In the genomic region with DNA sequence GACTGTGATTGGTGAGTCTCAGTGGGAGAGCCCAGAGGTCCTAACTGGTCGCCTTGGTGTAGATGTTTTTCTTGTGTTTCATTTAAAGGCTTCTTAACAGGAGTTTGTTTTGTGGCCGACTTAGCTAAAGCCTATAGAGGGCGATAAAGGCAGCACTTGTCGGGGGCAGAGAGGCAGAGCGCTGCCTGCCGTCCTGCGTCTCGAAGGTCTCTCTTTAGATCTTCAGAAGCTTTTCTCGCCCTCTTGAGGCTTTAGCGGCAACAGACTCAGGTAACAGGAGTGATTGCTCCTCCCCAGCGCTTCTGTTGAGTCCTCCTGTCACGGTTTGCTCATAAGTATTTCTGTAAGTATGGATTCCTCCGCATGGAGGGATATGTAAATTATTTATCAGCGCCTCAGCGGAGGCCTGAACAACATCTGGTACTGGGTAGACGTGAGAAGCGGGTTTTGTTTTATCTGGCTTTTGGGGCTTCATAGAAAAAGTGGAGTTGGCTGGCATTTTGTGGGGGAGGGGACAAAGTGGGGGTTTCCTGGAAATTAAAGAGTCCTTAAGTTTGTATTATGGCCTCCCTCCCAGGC, we compare ENCODE assay signal across 8 mouse cellular contexts. TPM values are rescaled to one million over a fixed set of nuclear protein-coding genes. Genes with fewer than 3 reads are reported as not detected.
DNase-seq lines count a peak whose midpoint lies in the region; ATAC-seq and TF ChIP-seq lines count a peak whose summit lies in the region.

No protein-coding gene starts in this region.

- WGBS in kidney, embryonic 14.5 days: 25% methylated on average over 17 of the region's 17 CpGs
- WGBS in forebrain, postnatal 0 days: 18% methylated on average over 17 of the region's 17 CpGs
- WGBS in limb, embryonic 13.5 days: 10% methylated on average over 17 of the region's 17 CpGs
- 15% methylated on average over 17 of the region's 17 CpGs for WGBS in neural tube, embryonic 15.5 days

- ATAC-seq in kidney, embryonic 14.5 days (ENCODE audit: low FRiP score, low TSS enrichment): peak; percentile 82
- ATAC-seq in forebrain, postnatal 0 days: peak; percentile 73
- peak; percentile 1; the same call in 1 of the 2 replicates for ATAC-seq in limb, embryonic 13.5 days (ENCODE audit: low FRiP score, low read depth)
- peak; percentile 46 for ATAC-seq in neural tube, embryonic 15.5 days (ENCODE audit: low FRiP score)
- ATAC-seq in erythroblast, adult 5-6 weeks (replicated peaks; ENCODE audit: low FRiP score, poor library complexity, severe bottlenecking): no peak

- no peak overlapping the region for H3K4me3 ChIP-seq in kidney, embryonic 14.5 days (ENCODE audit: low read length)
- no peak overlapping the region for H3K4me3 ChIP-seq in forebrain, postnatal 0 days (ENCODE audit: low read depth, low read length)
- H3K4me3 ChIP-seq in limb, embryonic 13.5 days: no peak overlapping the region
- no peak overlapping the region for H3K4me3 ChIP-seq in neural tube, embryonic 15.5 days (replicated peaks)

- peak; percentile 71 for TF ChIP-seq CTCF in forebrain, postnatal 0 days (IDR thresholded peaks at IDR 0.05; ENCODE audit: low read depth)

- H3K9me3 ChIP-seq in kidney, embryonic 14.5 days (ENCODE audit: control insufficient read depth, low read length): no peaks in the 10 kb centered on the region
- H3K9me3 ChIP-seq in forebrain, postnatal 0 days (ENCODE audit: low read length): no peaks in the 10 kb centered on the region
- H3K9me3 ChIP-seq in limb, embryonic 13.5 days: no peaks in the 10 kb centered on the region
- no peaks in the 10 kb centered on the region for H3K9me3 ChIP-seq in neural tube, embryonic 15.5 days (replicated peaks)

- no peaks in the 10 kb centered on the region for H3K27me3 ChIP-seq in kidney, embryonic 14.5 days (ENCODE audit: control insufficient read depth, insufficient read depth, low read length)
- no peaks in the 10 kb centered on the region for H3K27me3 ChIP-seq in forebrain, postnatal 0 days (ENCODE audit: insufficient read depth, low read length)
- no peaks in the 10 kb centered on the region for H3K27me3 ChIP-seq in limb, embryonic 13.5 days
- no peaks in the 10 kb centered on the region for H3K27me3 ChIP-seq in neural tube, embryonic 15.5 days (replicated peaks)

- no peak for DNase-seq in kidney, postnatal 25 days
- DNase-seq in cerebellum, postnatal 25 days: peak; percentile 22 to 27
- DNase-seq in forebrain, postnatal 0 days: peak; percentile 66
- no peak for DNase-seq in gastrocnemius, postnatal 4 days (ENCODE audit: low spot score in 2 of 2)

- no peak overlapping the region for H3K9ac ChIP-seq in kidney, embryonic 14.5 days (ENCODE audit: low read depth, low read length)
- H3K9ac ChIP-seq in forebrain, postnatal 0 days: no peak overlapping the region
- no peak overlapping the region for H3K9ac ChIP-seq in limb, embryonic 13.5 days
- no peak overlapping the region for H3K9ac ChIP-seq in neural tube, embryonic 15.5 days (replicated peaks)

- no peaks in the 10 kb centered on the region for H3K4me1 ChIP-seq in kidney, embryonic 14.5 days (ENCODE audit: control insufficient read depth, insufficient read depth, low read length)
- no peaks in the 10 kb centered on the region for H3K4me1 ChIP-seq in forebrain, postnatal 0 days (ENCODE audit: insufficient read depth)
- H3K4me1 ChIP-seq in limb, embryonic 13.5 days: peaks cover 62% of the 10 kb centered on the region
- H3K4me1 ChIP-seq in neural tube, embryonic 15.5 days: peaks cover 26% of the 10 kb centered on the region

- H3K4me2 ChIP-seq in kidney, embryonic 14.5 days (replicated peaks; ENCODE audit: low read depth, low read length): no peak overlapping the region
- no peak overlapping the region for H3K4me2 ChIP-seq in forebrain, postnatal 0 days (ENCODE audit: low read depth)
- H3K4me2 ChIP-seq in limb, embryonic 13.5 days (replicated peaks): peak overlapping the region; percentile 23; the same call in 1 of the 2 replicates
- H3K4me2 ChIP-seq in neural tube, embryonic 15.5 days: no peak overlapping the region

- peaks cover 44% of the 10 kb centered on the region for H3K36me3 ChIP-seq in kidney, embryonic 14.5 days (ENCODE audit: control insufficient read depth, insufficient read depth, low read length)
- peaks cover 55% of the 10 kb centered on the region for H3K36me3 ChIP-seq in forebrain, postnatal 0 days (ENCODE audit: insufficient read depth)
- peaks cover 73% of the 10 kb centered on the region for H3K36me3 ChIP-seq in limb, embryonic 13.5 days
- H3K36me3 ChIP-seq in neural tube, embryonic 15.5 days: peaks cover 59% of the 10 kb centered on the region

- no peak overlapping the region for H3K27ac ChIP-seq in kidney, embryonic 14.5 days (ENCODE audit: low read depth, low read length)
- H3K27ac ChIP-seq in forebrain, postnatal 0 days (ENCODE audit: low read depth, low read length): no peak overlapping the region
- peak overlapping the region; percentile 73; the same call in 1 of the 2 replicates for H3K27ac ChIP-seq in limb, embryonic 13.5 days
- peak overlapping the region; percentile 41; the same call in 1 of the 2 replicates for H3K27ac ChIP-seq in neural tube, embryonic 15.5 days (replicated peaks)

RNA-seq across cellular contexts. Expression of gene Gm45521, which starts 19.9 kb away (rescaled TPM):
- not detected in 2 replicates for polyA plus RNA-seq in kidney, embryonic 14.5 days (2014; fragmentation: Nextera tagmentation; extraction: Ambion mirVana)
- total RNA-seq in forebrain, postnatal 0 days (2014; rRNA removed): 0.31 TPM in 1 of 2 replicates, not detected in the other
- polyA plus RNA-seq in forebrain, postnatal 0 days (2015; fragmentation: Nextera tagmentation; extraction: Ambion mirVana): not detected in 2 replicates
- not detected in 2 replicates for polyA plus RNA-seq in limb, embryonic 13.5 days (2015; fragmentation: Nextera tagmentation; extraction: Ambion mirVana)
- polyA plus RNA-seq in neural tube, embryonic 15.5 days (2015; fragmentation: Nextera tagmentation; extraction: Ambion mirVana): 0.28 TPM in 1 of 2 replicates, not detected in the other
- total RNA-seq in gastrocnemius, postnatal 4 days (2021): not detected
- not detected in 2 replicates for total RNA-seq in erythroblast, adult 5-6 weeks (2015; ENCODE audit: low replicate concordance)
- not detected in 2 replicates for total RNA-seq in erythroblast, adult 5-6 weeks (2017; ENCODE audit: low replicate concordance)

RNA-seq across cellular contexts. Expression of gene Dnase1l3, which starts 57.2 kb away (rescaled TPM):
- 0.14 and 0.31 TPM in 2 replicates for polyA plus RNA-seq in kidney, embryonic 14.5 days (2014; fragmentation: Nextera tagmentation; extraction: Ambion mirVana)
- not detected in 2 replicates for total RNA-seq in forebrain, postnatal 0 days (2014; rRNA removed)
- polyA plus RNA-seq in forebrain, postnatal 0 days (2015; fragmentation: Nextera tagmentation; extraction: Ambion mirVana): 0.05 and 0.10 TPM in 2 replicates
- 0.10 and 0.17 TPM in 2 replicates for polyA plus RNA-seq in limb, embryonic 13.5 days (2015; fragmentation: Nextera tagmentation; extraction: Ambion mirVana)
- 0.08 and 1.6 TPM in 2 replicates for polyA plus RNA-seq in neural tube, embryonic 15.5 days (2015; fragmentation: Nextera tagmentation; extraction: Ambion mirVana)
- under 1 TPM; 0.07 to 0.10 TPM for total RNA-seq in gastrocnemius, postnatal 4 days (2021)
- total RNA-seq in erythroblast, adult 5-6 weeks (2015; ENCODE audit: low replicate concordance): 0.19 TPM in 1 of 2 replicates, not detected in the other
- not detected in 2 replicates for total RNA-seq in erythroblast, adult 5-6 weeks (2017; ENCODE audit: low replicate concordance)

Comparison
In these comparisons a context has a peak if more than half of its experiments do, and no peak if none do; other contexts are left out.
1. H3K27ac ChIP-seq: peak in limb, embryonic 13.5 days (single experiment) and neural tube, embryonic 15.5 days (single experiment); none in kidney, embryonic 14.5 days (single experiment) and forebrain, postnatal 0 days (single experiment).
2. DNase-seq: peak in cerebellum, postnatal 25 days (2 of 2) and forebrain, postnatal 0 days (single experiment); none in kidney, postnatal 25 days (0 of 2) and gastrocnemius, postnatal 4 days (0 of 2).